Mouse (Mus musculus) forebrain, embryonic 15.5 days (tissue): ENCODE results near the gene Ttyh2. TPM values are rescaled to one million over a fixed set of nuclear protein-coding genes. Genes with fewer than 3 reads are reported as not detected.
"Not testable (repeated sequence)": the region's sequence is repeated elsewhere in the genome, so short reads cannot be mapped to it uniquely, and the experiment has no call there.

ENCODE experiments used
- ATAC-seq: fragments of 200-750 bp; cut with Nextera tagmentation; replicated peaks from 2 replicates; pipeline ENCODE4 v1.8.0; 2017; ENCODE audit warnings: mild to moderate bottlenecking, moderate TSS enrichment, moderate library complexity
- H3K27ac ChIP-seq: fragments of 300-500 bp; sonication (generic); replicated peaks from 2 replicates; pipeline ENCODE4 v1.5.1; 2015; ENCODE audit warnings: mild to moderate bottlenecking, inconsistent platforms
- H3K27me3 ChIP-seq: fragments of 300-500 bp; sonication (generic); 2 replicates; pipeline ENCODE4 v1.6.1; 2015; ENCODE audit warnings: inconsistent platforms
- H3K36me3 ChIP-seq: fragments of 300-500 bp; sonication (generic); 2 replicates; pipeline ENCODE4 v1.6.1; 2015; ENCODE audit warnings: mild to moderate bottlenecking, inconsistent platforms
- H3K4me1 ChIP-seq: fragments of 300-500 bp; sonication (generic); 2 replicates; pipeline ENCODE4 v1.6.1; 2015; ENCODE audit warnings: inconsistent platforms
- H3K4me2 ChIP-seq: fragments of 300-500 bp; sonication (generic); replicated peaks from 2 replicates; pipeline ENCODE4 v1.6.1; 2015; ENCODE audit warnings: mild to moderate bottlenecking, inconsistent platforms
- H3K4me3 ChIP-seq: fragments of 300-500 bp; sonication (generic); 2 replicates; pipeline ENCODE4 v1.5.1; 2015; ENCODE audit warnings: mild to moderate bottlenecking, inconsistent platforms
- H3K9ac ChIP-seq: fragments of 300-500 bp; sonication (generic); replicated peaks from 2 replicates; pipeline ENCODE4 v1.6.1; 2015; ENCODE audit warnings: mild to moderate bottlenecking, inconsistent platforms
- H3K9me3 ChIP-seq: fragments of 300-500 bp; sonication (generic); 2 replicates; pipeline ENCODE4 v1.6.1; 2016; ENCODE audit warnings: inconsistent platforms
- WGBS: fragments of 180-500 bp; shearing (Covaris S2); methylation state at CpG from one replicate; pipeline ENCODE4 v1.1.7; 2015; ENCODE audit warnings: mixed read lengths; 5-methylcytosine and 5-hydroxymethylcytosine counted together
- polyA plus RNA-seq: library from polyadenylated mRNA; unstranded; fragments of >200 nt; fragmentation: Nextera tagmentation; extraction: Ambion mirVana; gene quantifications from 2 replicates; pipeline ENCODE4 v1.2.1, GENCODE M21; 2015

Ttyh2 gene
- polyA plus RNA-seq, 1 experiment from 2014 or later = 23.1 TPM

- no peak overlapping the region for H3K9ac ChIP-seq
- WGBS = 34% methylated on average over 6 of the region's 6 CpGs
- no peaks in the 10 kb centered on the region for H3K4me1 ChIP-seq
- H3K27ac ChIP-seq = no peak overlapping the region
- ATAC-seq = no peak
- H3K9me3 ChIP-seq = no peaks in the 10 kb centered on the region
- no peaks in the 10 kb centered on the region for H3K36me3 ChIP-seq
- H3K27me3 ChIP-seq = no peaks in the 10 kb centered on the region
- H3K4me2 ChIP-seq = no peak overlapping the region
- no peak overlapping the region for H3K4me3 ChIP-seq
These were observed 12.4 kb upstream of the Ttyh2 start for GRCm38 (mm10) chr11:114662746-114663362.

- no peak overlapping the region for H3K9ac ChIP-seq
- WGBS = 87% methylated on average over 7 of the region's 7 CpGs
- no peak overlapping the region for H3K4me3 ChIP-seq
- ATAC-seq = no peak
- H3K9me3 ChIP-seq = no peaks in the 10 kb centered on the region
- H3K36me3 ChIP-seq = no peaks in the 10 kb centered on the region
- no peak overlapping the region for H3K27ac ChIP-seq
- peaks cover under 1% of the 10 kb centered on the region; the same call in 1 of the 2 replicates for H3K4me1 ChIP-seq
- H3K4me2 ChIP-seq = no peak overlapping the region
- no peaks in the 10 kb centered on the region for H3K27me3 ChIP-seq
These were observed 11.1 kb upstream of the Ttyh2 start for GRCm38 (mm10) chr11:114664164-114664563.

- Histone ChIP-seq H3K9me3 (no peaks in the 10 kb centered on the region), H3K36me3 (peaks cover 4% of the 10 kb centered on the region; the same call in 1 of the 2 replicates), H3K4me1 (peaks cover 13% of the 10 kb centered on the region), H3K27me3 (no peaks in the 10 kb centered on the region), H3K4me3 (no peak overlapping the region), H3K9ac (no peak overlapping the region), H3K4me2 (no peak overlapping the region), H3K27ac (no peak overlapping the region)
- WGBS = 78% methylated on average over 2 of the region's 2 CpGs
- ATAC-seq = no peak
These were observed 9.8 kb upstream of the Ttyh2 start for GRCm38 (mm10) chr11:114665463-114665862.

- H3K27ac ChIP-seq = no peak overlapping the region
- no peak overlapping the region for H3K9ac ChIP-seq
- no peaks in the 10 kb centered on the region for H3K27me3 ChIP-seq
- no peak for ATAC-seq
- no peak overlapping the region for H3K4me3 ChIP-seq
- WGBS = 9% methylated on average over 13 of the region's 13 CpGs
- H3K4me2 ChIP-seq = no peak overlapping the region
- peaks cover 17% of the 10 kb centered on the region for H3K4me1 ChIP-seq
- H3K9me3 ChIP-seq = no peaks in the 10 kb centered on the region
- peaks cover 16% of the 10 kb centered on the region for H3K36me3 ChIP-seq
These were observed 8.4 kb upstream of the Ttyh2 start for GRCm38 (mm10) chr11:114666786-114667185.

GRCm38 (mm10) chr11:114667236-114667931, 7.8 kb upstream of the Ttyh2 start:
- H3K36me3 ChIP-seq = peaks cover 22% of the 10 kb centered on the region
- 62% methylated on average over 16 of the region's 18 CpGs for WGBS
- no peak overlapping the region for H3K27ac ChIP-seq
- H3K4me1 ChIP-seq = peaks cover 17% of the 10 kb centered on the region
- no peak overlapping the region for H3K9ac ChIP-seq
- H3K4me2 ChIP-seq = no peak overlapping the region
- H3K27me3 ChIP-seq = no peaks in the 10 kb centered on the region
- no peak overlapping the region for H3K4me3 ChIP-seq
- no peak; the same call in 1 of the 2 replicates for ATAC-seq
- no peaks in the 10 kb centered on the region for H3K9me3 ChIP-seq

- not testable (repeated sequence) for H3K9me3 ChIP-seq, H3K9ac ChIP-seq
These were observed 7.3 kb upstream of the Ttyh2 start for GRCm38 (mm10) chr11:114667932-114668285.

GRCm38 (mm10) chr11:114668301-114668710, 6.9 kb upstream of the Ttyh2 start, which contains the start of gene Rpl38:
Gene Rpl38, plus strand, starts transcription at chr11:114668524.
- no peaks in the 10 kb centered on the region for H3K9me3 ChIP-seq
- peaks cover 17% of the 10 kb centered on the region for H3K4me1 ChIP-seq
- H3K27me3 ChIP-seq = no peaks in the 10 kb centered on the region
- peak; percentile 90 for ATAC-seq
- H3K4me2 ChIP-seq = peak within 1 kb of the TSS; percentile 72
- H3K9ac ChIP-seq = peak within 1 kb of the TSS; percentile 68
- WGBS = 1% methylated on average over 21 of the region's 21 CpGs
- peaks cover 31% of the 10 kb centered on the region for H3K36me3 ChIP-seq
- H3K27ac ChIP-seq = peak within 1 kb of the TSS; percentile 90
- H3K4me3 ChIP-seq = peak within 1 kb of the TSS; percentile 86

More at GRCm38 (mm10) chr11:114667932-114668285, 7.3 kb upstream of the Ttyh2 start:
- WGBS = 31% methylated on average over 11 of the region's 11 CpGs
- Histone ChIP-seq H3K4me1 (peaks cover 17% of the 10 kb centered on the region), H3K36me3 (peaks cover 27% of the 10 kb centered on the region)
- not testable (repeated sequence) for H3K4me3 ChIP-seq, H3K27me3 ChIP-seq, H3K4me2 ChIP-seq, H3K27ac ChIP-seq
- 0 out of 2 replicates have a peak, but pooled peaks have one; percentile 20 for ATAC-seq

GRCm38 (mm10) chr11:114668741-114669623, 6.2 kb upstream of the Ttyh2 start:
- WGBS = under 1% methylated on average over 60 of the region's 60 CpGs
- Histone ChIP-seq H3K4me2 (peak overlapping the region; percentile 72), H3K36me3 (peaks cover 37% of the 10 kb centered on the region), H3K9me3 (no peaks in the 10 kb centered on the region), H3K4me1 (peaks cover 17% of the 10 kb centered on the region), H3K27me3 (no peaks in the 10 kb centered on the region), H3K9ac (peak overlapping the region; percentile 68), H3K4me3 (peak overlapping the region; percentile 86), H3K27ac (peak overlapping the region; percentile 90)
- peak; percentile 72 for ATAC-seq

GRCm38 (mm10) chr11:114669651-114670168, 5.5 kb upstream of the Ttyh2 start:
- WGBS = 13% methylated on average over 12 of the region's 12 CpGs
- Histone ChIP-seq H3K27ac (peak overlapping the region; percentile 90), H3K4me3 (peak overlapping the region; percentile 86), H3K36me3 (peaks cover 37% of the 10 kb centered on the region), H3K4me2 (peak overlapping the region; percentile 72), H3K27me3 (no peaks in the 10 kb centered on the region), H3K9ac (peak overlapping the region; percentile 68), H3K4me1 (peaks cover 17% of the 10 kb centered on the region), H3K9me3 (no peaks in the 10 kb centered on the region)
- ATAC-seq = no peak

- H3K4me1 ChIP-seq = peaks cover 29% of the 10 kb centered on the region
- no peak overlapping the region for H3K27ac ChIP-seq
- 91% methylated on average over 5 of the region's 5 CpGs for WGBS
- no peak overlapping the region for H3K4me2 ChIP-seq
- H3K36me3 ChIP-seq = peaks cover 37% of the 10 kb centered on the region
- H3K4me3 ChIP-seq = no peak overlapping the region
- H3K9me3 ChIP-seq = no peaks in the 10 kb centered on the region
- no peaks in the 10 kb centered on the region for H3K27me3 ChIP-seq
- no peak overlapping the region for H3K9ac ChIP-seq
- ATAC-seq = no peak
These were observed 4.1 kb upstream of the Ttyh2 start for GRCm38 (mm10) chr11:114671147-114671546.

GRCm38 (mm10) chr11:114672794-114673718, 2.2 kb upstream of the Ttyh2 start:
- Histone ChIP-seq H3K4me1 (peaks cover 40% of the 10 kb centered on the region), H3K4me2 (no peak overlapping the region), H3K9ac (no peak overlapping the region), H3K9me3 (no peaks in the 10 kb centered on the region), H3K27ac (no peak overlapping the region), H3K36me3 (peaks cover 37% of the 10 kb centered on the region), H3K27me3 (no peaks in the 10 kb centered on the region), H3K4me3 (no peak overlapping the region)
- no peak for ATAC-seq
- WGBS = 68% methylated on average over 9 of the region's 9 CpGs
